Mouse (Mus musculus): ENCODE measurements around the gene Scn10a. TPM values are rescaled to one million over a fixed set of nuclear protein-coding genes. Genes with fewer than 3 reads are reported as not detected.

Gene Scn10a
- total and polyA plus RNA-seq, 3 experiments, result not detected

DNA sequence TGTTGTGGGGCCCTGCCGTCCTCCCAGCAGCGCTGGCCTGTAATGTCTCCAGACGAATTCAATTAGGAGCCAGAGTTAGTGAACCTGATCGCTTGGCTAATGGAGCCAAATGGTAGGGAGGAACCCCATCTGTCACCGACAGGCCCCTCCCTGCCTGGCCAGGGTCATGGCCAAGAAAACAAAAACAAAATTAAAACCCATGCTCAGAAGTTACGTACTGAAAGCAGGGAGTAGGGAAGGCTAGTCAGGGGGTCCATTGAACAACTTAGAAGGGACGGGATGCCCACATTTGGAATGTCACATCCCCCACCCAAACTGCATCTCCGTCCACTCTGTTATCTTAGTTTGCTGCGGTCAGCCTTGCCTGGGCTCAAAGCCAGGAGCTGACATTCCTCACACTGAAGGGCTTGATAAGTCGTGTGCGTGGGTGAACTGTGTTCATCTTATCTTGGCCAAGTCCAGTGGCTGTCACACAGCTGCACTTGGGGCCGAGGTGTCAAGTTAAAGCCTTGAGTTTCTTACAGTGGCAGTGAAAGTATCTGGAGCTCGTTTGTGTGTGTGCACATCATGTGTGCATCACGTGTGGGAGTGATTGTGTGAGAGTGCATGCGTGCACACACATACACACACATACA is 87.1 kb downstream of the Scn10a start:
- in situ Hi-C loops (cut with MboI; ENCODE audit: low pct_ligation_motif_present, low pct_unique_long_range_greater_than_20kb, low sequenced_read_pairs) (no loop called here), dilution Hi-C loops (cut with MboI; ENCODE audit: extremely low pct_ligation_motif_present, extremely low pct_unique_long_range_greater_than_20kb, low sequenced_read_pairs) (no loop called here)
- no peak overlapping the region for H3K4me2 ChIP-seq (ENCODE audit: insufficient read depth, low read depth, poor library complexity, severe bottlenecking)
- no peak overlapping the region for H3K27ac ChIP-seq (ENCODE audit: insufficient read depth, low read depth)
- H3K4me3 ChIP-seq (replicated peaks in 1 of 3; ENCODE audit: low read depth in 2 of 3, low read length in 2 of 3, poor library complexity in 1 of 3), result no peak overlapping the region
- H3K79me2 ChIP-seq (replicated peaks; ENCODE audit: control insufficient read depth, extremely low read depth, insufficient read depth, poor library complexity, severe bottlenecking), result no peaks in the 10 kb centered on the region
- H3K9me3 ChIP-seq (replicated peaks; ENCODE audit: low read length), result no peaks in the 10 kb centered on the region
- TF ChIP-seq MAX (IDR thresholded peaks at IDR 0.05; ENCODE audit: low read length) (no peak), ZNF384 (IDR thresholded peaks at IDR 0.05; ENCODE audit: low read depth, low read length) (no peak), NRF1 (IDR thresholded peaks at IDR 0.05; ENCODE audit: low read depth, low read length) (no peak), TCF12 (IDR thresholded peaks at IDR 0.05; ENCODE audit: low read depth, low read length) (no peak), EP300 (IDR thresholded peaks at IDR 0.05; ENCODE audit: low read length) (no peak), MEF2A (IDR thresholded peaks at IDR 0.05; ENCODE audit: borderline replicate concordance, low read depth, low read length) (no peak), BHLHE40 (IDR thresholded peaks at IDR 0.05; ENCODE audit: low read depth, low read length) (no peak), ELF1 (IDR thresholded peaks at IDR 0.05; ENCODE audit: low read depth, low read length) (no peak), TBP (conservative IDR thresholded peaks at IDR 0.05; ENCODE audit: low read depth, low read length) (no peak), NELFE (IDR thresholded peaks at IDR 0.05; ENCODE audit: low read depth, low read length) (no peak), E2F4 (IDR thresholded peaks at IDR 0.05; ENCODE audit: insufficient replicate concordance, low read depth, low read length) (no peak), CHD1 (IDR thresholded peaks at IDR 0.05; ENCODE audit: low read depth, low read length) (no peak), JUN (IDR thresholded peaks at IDR 0.05; ENCODE audit: insufficient read depth, low read depth, low read length) (no peak), SMC3 (IDR thresholded peaks at IDR 0.05; ENCODE audit: low read depth, low read length) (no peak), UBTF (IDR thresholded peaks at IDR 0.05; ENCODE audit: low read depth, low read length) (no peak), IRF4 (IDR thresholded peaks at IDR 0.05; ENCODE audit: low read depth, low read length) (no peak), PAX5 (IDR thresholded peaks at IDR 0.05; ENCODE audit: low read length) (no peak), ZC3H11A (IDR thresholded peaks at IDR 0.05; ENCODE audit: low read depth, low read length) (no peak), CHD2 (IDR thresholded peaks at IDR 0.05; ENCODE audit: low read length) (no peak)
- no peaks in the 10 kb centered on the region for H3K36me3 ChIP-seq (replicated peaks in 1 of 2; ENCODE audit: control insufficient read depth in 1 of 2, insufficient read depth in 1 of 2, low read length in 1 of 2)
- peaks cover 0 to 9% of the 10 kb centered on the region in 2 experiments; a peak in 2 of 4 replicates for H3K4me1 ChIP-seq (ENCODE audit: control insufficient read depth in 1 of 2, insufficient read depth in 2 of 2)
- no peak overlapping the region for H3K9ac ChIP-seq (ENCODE audit: insufficient read depth, low read depth)
- H3K27me3 ChIP-seq (replicated peaks), result peaks cover 88% of the 10 kb centered on the region
- no peak for DNase-seq (ENCODE audit: extremely low read depth)

DNA sequence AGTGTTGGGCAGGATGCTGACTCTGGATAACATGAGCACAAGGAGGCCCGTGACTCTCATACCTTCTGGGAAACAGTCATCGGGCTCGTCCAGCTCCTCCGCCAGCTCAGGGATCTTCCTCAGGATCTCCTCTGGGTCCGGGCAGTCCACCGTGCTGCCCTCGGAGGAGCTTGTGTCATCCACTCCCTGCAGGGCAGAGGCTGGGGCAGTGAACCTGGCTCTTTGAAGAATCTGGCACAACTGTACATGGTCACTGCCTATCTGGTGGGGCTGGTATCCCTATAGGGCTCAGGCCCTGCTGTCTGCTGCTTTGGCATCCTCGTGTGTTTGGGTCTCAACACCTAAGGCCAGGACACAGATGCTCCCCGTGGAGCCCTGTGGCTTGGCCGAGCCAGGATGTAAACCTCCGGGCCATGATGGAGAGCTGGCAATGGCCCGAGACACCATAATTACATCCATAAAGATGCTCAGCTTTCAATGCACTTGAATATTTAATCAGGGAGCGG is 87.7 kb downstream of the Scn10a start:
- no peaks in the 10 kb centered on the region for H3K79me2 ChIP-seq (replicated peaks; ENCODE audit: control insufficient read depth, extremely low read depth, insufficient read depth, poor library complexity, severe bottlenecking)
- dilution Hi-C loops (cut with MboI; ENCODE audit: extremely low pct_ligation_motif_present, extremely low pct_unique_long_range_greater_than_20kb, low sequenced_read_pairs), result no loop called here
- H3K4me1 ChIP-seq (ENCODE audit: control insufficient read depth in 1 of 2, insufficient read depth in 2 of 2), result peaks cover 0 to 9% of the 10 kb centered on the region in 2 experiments; a peak in 2 of 4 replicates
- H3K9ac ChIP-seq (ENCODE audit: insufficient read depth, low read depth), result no peak overlapping the region
- no peak overlapping the region for H3K4me3 ChIP-seq (replicated peaks in 1 of 3; ENCODE audit: low read depth in 2 of 3, low read length in 2 of 3, poor library complexity in 1 of 3)
- no peaks in the 10 kb centered on the region for H3K36me3 ChIP-seq (replicated peaks in 1 of 2; ENCODE audit: control insufficient read depth in 1 of 2, insufficient read depth in 1 of 2, low read length in 1 of 2)
- no peak for DNase-seq (ENCODE audit: extremely low read depth)
- no peak overlapping the region for H3K27ac ChIP-seq (ENCODE audit: insufficient read depth, low read depth)
- no peaks in the 10 kb centered on the region for H3K9me3 ChIP-seq (replicated peaks; ENCODE audit: low read length)
- TF ChIP-seq JUN (IDR thresholded peaks at IDR 0.05; ENCODE audit: insufficient read depth, low read depth, low read length), result no peak
- no peak for TF ChIP-seq CTCF (conservative IDR thresholded peaks at IDR 0.05 in 1 of 2, IDR thresholded peaks at IDR 0.05 in 1 of 2; ENCODE audit: low read depth in 2 of 2, low read length in 2 of 2)
- peaks cover 93% of the 10 kb centered on the region for H3K27me3 ChIP-seq (replicated peaks)
- no peak overlapping the region for H3K4me2 ChIP-seq (ENCODE audit: insufficient read depth, low read depth, poor library complexity, severe bottlenecking)
- in situ Hi-C loops (cut with MboI; ENCODE audit: low pct_ligation_motif_present, low pct_unique_long_range_greater_than_20kb, low sequenced_read_pairs), result no loop called here
